Mouse (Mus musculus) adrenal gland, adult 2 months (tissue): ENCODE results near the gene Ywhab. TPM values are rescaled to one million over a fixed set of nuclear protein-coding genes. Genes with fewer than 3 reads are reported as not detected.

Source experiments
- DNase-seq: peaks from one replicate; pipeline ENCODE4 v3.0.0; 2021
- polyA plus RNA-seq: library from polyadenylated mRNA; depleted of rRNA; stranded (reverse); fragments of >200 nt; gene quantifications from 2 replicates; pipeline ENCODE4 v1.2.3, GENCODE M21; 2012; rRNA removed
- total RNA-seq, 2 experiments: library from RNA; stranded (reverse); gene quantifications; 2 replicates each; pipeline ENCODE4 v1.2.3; 2021

Ywhab gene
- total and polyA plus RNA-seq, 3 experiments: 75.4 to 298 (median 260) TPM

- no peak for DNase-seq
These were observed 14.5 kb downstream of the Ywhab start for GRCm38 (mm10) chr2:164009227-164009626.

GRCm38 (mm10) chr2:164010496-164010895 is 15.7 kb downstream of the Ywhab start:
- no peak for DNase-seq

GRCm38 (mm10) chr2:164010944-164011343 is 16.2 kb downstream of the Ywhab start:
- DNase-seq: no peak

GRCm38 (mm10) chr2:164015304-164015703 is 20.5 kb downstream of the Ywhab start:
- DNase-seq: no peak

GRCm38 (mm10) chr2:164018910-164019309 is 24.1 kb downstream of the Ywhab start:
- DNase-seq: no peak

- no peak for DNase-seq
These were observed 25.2 kb downstream of the Ywhab start for GRCm38 (mm10) chr2:164019943-164020342.

- DNase-seq: no peak
These were observed 27.3 kb downstream of the Ywhab start for GRCm38 (mm10) chr2:164022104-164022503.

- no peak for DNase-seq
These were observed 30.4 kb downstream of the Ywhab start, which contains the start of gene Pabpc1l for GRCm38 (mm10) chr2:164025150-164025549. Gene Pabpc1l (plus strand): TSS chr2:164025450.

GRCm38 (mm10) chr2:164031147-164031546 is 36.4 kb downstream of the Ywhab start:
- DNase-seq: no peak

- DNase-seq: no peak
These were observed 38.2 kb downstream of the Ywhab start for GRCm38 (mm10) chr2:164032973-164033372.

GRCm38 (mm10) chr2:164036520-164037019 is 41.8 kb downstream of the Ywhab start:
- no peak for DNase-seq

GRCm38 (mm10) chr2:164038407-164039028 is 43.8 kb downstream of the Ywhab start:
- DNase-seq: no peak

GRCm38 (mm10) chr2:164040949-164041348 is 46.2 kb downstream of the Ywhab start:
- peak; percentile 20 for DNase-seq

- DNase-seq: no peak
These were observed 46.8 kb downstream of the Ywhab start for GRCm38 (mm10) chr2:164041523-164041922.

GRCm38 (mm10) chr2:164047197-164047690 is 52.5 kb downstream of the Ywhab start:
- DNase-seq: peak; percentile 47

- peak; percentile 85 for DNase-seq
These were observed 59.0 kb downstream of the Ywhab start for GRCm38 (mm10) chr2:164053767-164054166.

GRCm38 (mm10) chr2:164054671-164055070 is 59.9 kb downstream of the Ywhab start:
- no peak for DNase-seq

- no peak for DNase-seq
These were observed 65.0 kb downstream of the Ywhab start for GRCm38 (mm10) chr2:164059634-164060235.

Other genes starting within 250 kb of the Ywhab start
- gene Ada, start 244.7 kb upstream of the Ywhab start, total RNA-seq: 1 to 10 TPM; 4.1 to 5.5 TPM
- gene Ada, start 244.7 kb upstream of the Ywhab start, polyA plus RNA-seq: 0.65 and 0.69 TPM in 2 replicates
- gene Ccn5, start 174.1 kb upstream of the Ywhab start, total RNA-seq: 1 to 10 TPM in 1 of 2 experiments, under 1 TPM in 1; 0.20 to 1.8 TPM
- 1.2 and 1.9 TPM in 2 replicates for gene Ccn5, start 174.1 kb upstream of the Ywhab start, polyA plus RNA-seq
- gene Kcnk15, start 141.3 kb upstream of the Ywhab start, total RNA-seq: not detected
- gene Kcnk15, start 141.3 kb upstream of the Ywhab start, polyA plus RNA-seq: 0.19 TPM in 1 of 2 replicates, not detected in the other
- gene Rims4, start 76.3 kb upstream of the Ywhab start, total RNA-seq: 100 to 1,000 TPM in 1 of 2 experiments, 10 to 100 TPM in 1; 89.5 to 154 TPM
- 36.4 and 60.2 TPM in 2 replicates for gene Rims4, start 76.3 kb upstream of the Ywhab start, polyA plus RNA-seq
- gene Pabpc1l, start 30.5 kb downstream of the Ywhab start, total RNA-seq: 1 to 10 TPM; 1.4 to 2.6 TPM
- gene Pabpc1l, start 30.5 kb downstream of the Ywhab start, polyA plus RNA-seq: 0.36 and 1.1 TPM in 2 replicates
- 10 to 100 TPM; 25.9 to 29.5 TPM for gene Stk4, start 75.4 kb downstream of the Ywhab start, total RNA-seq
- 5.5 and 6.4 TPM in 2 replicates for gene Stk4, start 75.4 kb downstream of the Ywhab start, polyA plus RNA-seq
- gene Tomm34, start 76.2 kb downstream of the Ywhab start, total RNA-seq: 10 to 100 TPM; 35.1 to 59.8 TPM
- 66.0 and 72.2 TPM in 2 replicates for gene Tomm34, start 76.2 kb downstream of the Ywhab start, polyA plus RNA-seq
- gene Kcns1, start 176.2 kb downstream of the Ywhab start, total RNA-seq: not detected
- not detected in 2 replicates for gene Kcns1, start 176.2 kb downstream of the Ywhab start, polyA plus RNA-seq
- not detected for gene Wfdc5, start 187.8 kb downstream of the Ywhab start, total RNA-seq
- not detected in 2 replicates for gene Wfdc5, start 187.8 kb downstream of the Ywhab start, polyA plus RNA-seq
- gene Wfdc12, start 195.6 kb downstream of the Ywhab start, total RNA-seq: 10 to 100 TPM in 1 of 2 experiments, not detected in 1; 10.5 TPM
- 0.39 and 2.3 TPM in 2 replicates for gene Wfdc12, start 195.6 kb downstream of the Ywhab start, polyA plus RNA-seq
- not detected for gene Wfdc15a, start 205.2 kb downstream of the Ywhab start, total RNA-seq
- gene Wfdc15a, start 205.2 kb downstream of the Ywhab start, polyA plus RNA-seq: not detected in 2 replicates
- not detected for gene Wfdc15b, start 226.7 kb downstream of the Ywhab start, total RNA-seq
- gene Wfdc15b, start 226.7 kb downstream of the Ywhab start, polyA plus RNA-seq: not detected in 2 replicates
- gene Svs2, start 243.5 kb downstream of the Ywhab start, total RNA-seq: not detected
- gene Svs2, start 243.5 kb downstream of the Ywhab start, polyA plus RNA-seq: not detected in 2 replicates